Mouse (Mus musculus) CH12.LX (cell line): Measurements from ENCODE around the gene Rcc1l.

Experiments used
- BHLHE40 ChIP-seq: IDR thresholded peaks from 2 replicates; pipeline ENCODE4 v1.6.1; 2011; ENCODE audit warnings: mild to moderate bottlenecking, low read depth, low read length, improper control_type of control experiment
- CHD1 ChIP-seq: IDR thresholded peaks from 2 replicates; pipeline ENCODE4 v1.6.1; 2012; ENCODE audit warnings: low read depth, low read length, improper control_type of control experiment, inconsistent platforms
- CTCF ChIP-seq, 2 experiments: IDR thresholded peaks in 1 of 2; conservative IDR thresholded peaks in 1 of 2; 2 replicates each; pipeline ENCODE4 v1.5.1; 2011 to 2012; ENCODE audit warnings: low read depth in 2 of 2, low read length in 2 of 2, improper control_type of control experiment in 1 of 2, inconsistent platforms in 1 of 2, mild to moderate bottlenecking in 1 of 2, moderate library complexity in 1 of 2
- E2F4 ChIP-seq: IDR thresholded peaks from 2 replicates; pipeline ENCODE4 v1.6.1; 2011; ENCODE audit warnings: low read depth, low read length, improper control_type of control experiment; ENCODE audit not compliant: insufficient replicate concordance
- ELF1 ChIP-seq: IDR thresholded peaks from 2 replicates; pipeline ENCODE4 v1.6.1; 2014; ENCODE audit warnings: low read depth, mild to moderate bottlenecking, inconsistent platforms, low read length, improper control_type of control experiment
- MAZ ChIP-seq: IDR thresholded peaks from 2 replicates; pipeline ENCODE4 v1.6.1; 2012; ENCODE audit warnings: low read depth, mild to moderate bottlenecking, inconsistent platforms, low read length, improper control_type of control experiment, moderate library complexity
- MEF2A ChIP-seq: IDR thresholded peaks from 2 replicates; pipeline ENCODE4 v1.6.1; 2014; ENCODE audit warnings: low read depth, mild to moderate bottlenecking, inconsistent platforms, low read length, improper control_type of control experiment, borderline replicate concordance
- MXI1 ChIP-seq: IDR thresholded peaks from 2 replicates; pipeline ENCODE4 v1.6.1; 2011; ENCODE audit warnings: mild to moderate bottlenecking, low read depth, low read length, improper control_type of control experiment
- POLR2A ChIP-seq: IDR thresholded peaks from 2 replicates; pipeline ENCODE4 v1.6.1; 2011; ENCODE audit warnings: low read depth, mild to moderate bottlenecking, improper control_type of control experiment, low read length
- POLR2AphosphoS2 ChIP-seq: IDR thresholded peaks from 2 replicates; pipeline ENCODE4 v1.6.1; 2011; ENCODE audit warnings: low read depth, low read length, improper control_type of control experiment
- SMC3 ChIP-seq: IDR thresholded peaks from 2 replicates; pipeline ENCODE4 v1.6.1; 2011; ENCODE audit warnings: low read depth, low read length, improper control_type of control experiment
- USF1 ChIP-seq: IDR thresholded peaks from 2 replicates; pipeline ENCODE4 v1.6.1; 2014; ENCODE audit warnings: low read depth, mild to moderate bottlenecking, inconsistent platforms, low read length, improper control_type of control experiment
- ZMIZ1 ChIP-seq: IDR thresholded peaks from 2 replicates; pipeline ENCODE4 v1.6.1; 2012; ENCODE audit warnings: low read depth, mild to moderate bottlenecking, inconsistent platforms, low read length, improper control_type of control experiment
- ZNF384 ChIP-seq: IDR thresholded peaks from 2 replicates; pipeline ENCODE4 v1.6.1; 2012; ENCODE audit warnings: low read depth, low read length, improper control_type of control experiment, inconsistent platforms

DNA sequence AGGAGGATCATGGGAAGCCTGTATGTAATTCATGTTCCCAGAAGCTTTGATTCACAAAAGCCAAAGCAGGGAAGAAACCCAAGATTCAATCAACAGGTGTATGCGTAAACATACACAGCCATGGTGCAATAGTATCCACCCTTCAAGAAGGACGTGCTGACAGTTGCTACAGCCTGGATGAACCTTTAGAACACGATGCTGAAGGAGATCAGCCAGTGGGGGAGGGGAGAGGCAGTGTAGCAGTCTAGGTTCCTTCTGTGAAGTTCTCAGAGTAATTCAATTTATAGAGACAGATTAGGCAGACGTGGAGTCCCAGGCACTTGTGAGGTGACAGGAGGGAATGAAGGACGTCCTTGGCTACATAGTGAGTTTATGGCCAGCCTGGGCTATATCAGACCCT, 61.6 kb downstream of the Rcc1l start:
- TF ChIP-seq POLR2A = no peak
- TF ChIP-seq CTCF (conservative IDR thresholded peaks at IDR 0.05 in 1 of 2, IDR thresholded peaks at IDR 0.05 in 1 of 2; ENCODE audit: low read depth in 2 of 2, low read length in 2 of 2) = no peak
- no peak for TF ChIP-seq USF1
- no peak for TF ChIP-seq MAZ
- no peak for TF ChIP-seq ELF1
- TF ChIP-seq BHLHE40 = no peak
- TF ChIP-seq E2F4 = no peak
- TF ChIP-seq MEF2A = no peak
- no peak for TF ChIP-seq CHD1
- TF ChIP-seq MXI1 = no peak
- no peak for TF ChIP-seq ZNF384
- no peak for TF ChIP-seq ZMIZ1
- no peak for TF ChIP-seq POLR2AphosphoS2
- TF ChIP-seq SMC3 = no peak
